Mouse (Mus musculus) heart, embryonic 16.5 days (tissue): ENCODE data around the gene Senp7. TPM values are rescaled to one million over a fixed set of nuclear protein-coding genes. Genes with fewer than 3 reads are reported as not detected.

Experiments
- ATAC-seq: fragments of 200-750 bp; cut with Nextera tagmentation; replicated peaks from 2 replicates; pipeline ENCODE4 v1.8.0; 2017; ENCODE audit warnings: moderate number of reproducible peaks; ENCODE audit not compliant: insufficient read depth, low FRiP score; ENCODE audit errors: extremely low read depth
- H3K27ac ChIP-seq: fragments of 300-500 bp; sonication (generic); 2 replicates; pipeline ENCODE4 v1.5.1; 2014; ENCODE audit warnings: mild to moderate bottlenecking, low read length, control low read depth, moderate library complexity
- H3K27me3 ChIP-seq: fragments of 300-500 bp; sonication (generic); 2 replicates; pipeline ENCODE4 v1.6.1; 2014; ENCODE audit warnings: low read length, mixed read lengths; ENCODE audit not compliant: control insufficient read depth, insufficient read depth
- H3K36me3 ChIP-seq: fragments of 300-500 bp; sonication (generic); 2 replicates; pipeline ENCODE4 v1.6.1; 2014; ENCODE audit not compliant: control insufficient read depth, insufficient read depth
- H3K4me1 ChIP-seq: fragments of 300-500 bp; sonication (generic); 2 replicates; pipeline ENCODE4 v1.6.1; 2014; ENCODE audit warnings: low read length, mixed read lengths; ENCODE audit not compliant: control insufficient read depth, insufficient read depth
- H3K4me2 ChIP-seq: fragments of 300-500 bp; sonication (generic); 2 replicates; pipeline ENCODE4 v1.6.1; 2014; ENCODE audit warnings: low read depth, mild to moderate bottlenecking, control low read depth, low read length
- H3K4me3 ChIP-seq: fragments of 300-500 bp; sonication (generic); 2 replicates; pipeline ENCODE4 v1.5.1; 2014; ENCODE audit warnings: mild to moderate bottlenecking, control low read depth, low read length
- H3K9ac ChIP-seq: fragments of 300-500 bp; sonication (generic); 2 replicates; pipeline ENCODE4 v1.6.1; 2014; ENCODE audit warnings: low read length, control low read depth
- H3K9me3 ChIP-seq: fragments of 300-500 bp; sonication (generic); replicated peaks from 2 replicates; pipeline ENCODE4 v1.6.1; 2016; ENCODE audit warnings: low read length; ENCODE audit not compliant: control insufficient read depth
- WGBS: fragments of 180-500 bp; shearing (Covaris S2); extraction: QIAGEN DNeasy Blood & Tissue Kit; methylation state at CpG from one replicate; pipeline ENCODE4 v1.1.7; 2014; 5-methylcytosine and 5-hydroxymethylcytosine counted together
- polyA plus RNA-seq: library from polyadenylated mRNA; unstranded; fragments of >200 nt; fragmentation: Nextera tagmentation; extraction: Ambion mirVana; gene quantifications from 2 replicates; pipeline ENCODE4 v1.2.1, GENCODE M21; 2015

The Senp7 gene
- polyA plus RNA-seq, 1 experiment from 2014 or later: 16.7 TPM

- Histone ChIP-seq H3K27me3 (no peaks in the 10 kb centered on the region), H3K4me1 (peaks cover 15% of the 10 kb centered on the region), H3K4me2 (peak within 1 kb of the TSS; percentile 93)
Observed at GRCm38 (mm10) chr16:56029661-56030082, 18.5 kb upstream of the Senp7 start, which contains the start of gene Pcnp. Pcnp (minus strand) TSS chr16:56029739.

GRCm38 (mm10) chr16:56034566-56034965 is 13.6 kb upstream of the Senp7 start:
- ATAC-seq: no peak
- Histone ChIP-seq H3K9ac (no peak overlapping the region), H3K36me3 (peaks cover 18% of the 10 kb centered on the region), H3K27ac (no peak overlapping the region), H3K4me2 (no peak overlapping the region), H3K4me3 (no peak overlapping the region), H3K9me3 (no peaks in the 10 kb centered on the region), H3K4me1 (peaks cover 17% of the 10 kb centered on the region), H3K27me3 (no peaks in the 10 kb centered on the region)
- 92% methylated on average over 6 of the region's 6 CpGs for WGBS

More at GRCm38 (mm10) chr16:56029661-56030082, 18.5 kb upstream of the Senp7 start, which contains the start of gene Pcnp:
- peak within 1 kb of the TSS; percentile 97 for H3K4me3 ChIP-seq
- no peaks in the 10 kb centered on the region for H3K9me3 ChIP-seq
- WGBS: 0% methylated on average over 39 of the region's 39 CpGs
- H3K27ac ChIP-seq: peak within 1 kb of the TSS; percentile 93
- H3K36me3 ChIP-seq: peaks cover 21% of the 10 kb centered on the region
- peak; percentile 99 for ATAC-seq
- H3K9ac ChIP-seq: peak within 1 kb of the TSS; percentile 99

GRCm38 (mm10) chr16:56036501-56036900 is 11.6 kb upstream of the Senp7 start:
- H3K9ac ChIP-seq: peak overlapping the region; percentile 98
- H3K4me3 ChIP-seq: peak overlapping the region; percentile 97
- ATAC-seq: no peak
- H3K27ac ChIP-seq: no peak overlapping the region
- H3K36me3 ChIP-seq: peaks cover 18% of the 10 kb centered on the region
- 53% methylated on average over 6 of the region's 6 CpGs for WGBS
- H3K4me1 ChIP-seq: peaks cover 11% of the 10 kb centered on the region
- H3K4me2 ChIP-seq: peak overlapping the region; percentile 86
- no peaks in the 10 kb centered on the region for H3K9me3 ChIP-seq
- no peaks in the 10 kb centered on the region for H3K27me3 ChIP-seq

- Histone ChIP-seq H3K4me1 (peaks cover 11% of the 10 kb centered on the region), H3K9ac (peak within 1 kb of the TSS; percentile 98), H3K4me3 (peak within 1 kb of the TSS; percentile 97), H3K4me2 (peak within 1 kb of the TSS; percentile 86), H3K36me3 (peaks cover 14% of the 10 kb centered on the region), H3K9me3 (no peaks in the 10 kb centered on the region), H3K27ac (peak within 1 kb of the TSS; percentile 91), H3K27me3 (no peaks in the 10 kb centered on the region)
- under 1% methylated on average over 63 of the region's 63 CpGs for WGBS
- ATAC-seq: peak; percentile 99
Observed at GRCm38 (mm10) chr16:56037138-56038010, 10.8 kb upstream of the Senp7 start, which contains the start of gene Trmt10c. Trmt10c (minus strand) TSS chr16:56037819.

GRCm38 (mm10) chr16:56038090-56038489 is 10.0 kb upstream of the Senp7 start:
- peak overlapping the region; percentile 59 for H3K4me2 ChIP-seq
- peaks cover 10% of the 10 kb centered on the region for H3K36me3 ChIP-seq
- ATAC-seq: no peak; the same call in 1 of the 2 replicates
- H3K4me1 ChIP-seq: peaks cover 11% of the 10 kb centered on the region
- no peaks in the 10 kb centered on the region for H3K9me3 ChIP-seq
- H3K27ac ChIP-seq: peak overlapping the region; percentile 91
- H3K9ac ChIP-seq: peak overlapping the region; percentile 98
- peak overlapping the region; percentile 97 for H3K4me3 ChIP-seq
- H3K27me3 ChIP-seq: no peaks in the 10 kb centered on the region
- 26% methylated on average over 8 of the region's 8 CpGs for WGBS

GRCm38 (mm10) chr16:56055911-56056310 is 7.8 kb downstream of the Senp7 start:
- no peaks in the 10 kb centered on the region for H3K4me1 ChIP-seq
- H3K9me3 ChIP-seq: no peaks in the 10 kb centered on the region
- no peak for ATAC-seq
- H3K4me2 ChIP-seq: no peak overlapping the region
- no peaks in the 10 kb centered on the region for H3K36me3 ChIP-seq
- WGBS: 84% methylated on average over 3 of the region's 3 CpGs
- H3K4me3 ChIP-seq: no peak overlapping the region
- H3K27me3 ChIP-seq: no peaks in the 10 kb centered on the region
- H3K9ac ChIP-seq: no peak overlapping the region
- H3K27ac ChIP-seq: no peak overlapping the region

- H3K27me3 ChIP-seq: no peaks in the 10 kb centered on the region
- H3K9me3 ChIP-seq: no peaks in the 10 kb centered on the region
- H3K9ac ChIP-seq: no peak overlapping the region
- ATAC-seq: no peak
- H3K4me3 ChIP-seq: no peak overlapping the region
- no peaks in the 10 kb centered on the region for H3K36me3 ChIP-seq
- WGBS: 72% methylated on average over 7 of the region's 7 CpGs
- no peak overlapping the region for H3K27ac ChIP-seq
- no peaks in the 10 kb centered on the region for H3K4me1 ChIP-seq
- H3K4me2 ChIP-seq: no peak overlapping the region
Observed at GRCm38 (mm10) chr16:56056944-56057590, 8.9 kb downstream of the Senp7 start.

- no peaks in the 10 kb centered on the region for H3K36me3 ChIP-seq
- H3K9me3 ChIP-seq: no peaks in the 10 kb centered on the region
- no peaks in the 10 kb centered on the region for H3K4me1 ChIP-seq
- H3K4me2 ChIP-seq: no peak overlapping the region
- no peak overlapping the region for H3K27ac ChIP-seq
- no peak overlapping the region for H3K9ac ChIP-seq
- H3K4me3 ChIP-seq: no peak overlapping the region
- 77% methylated on average over 10 of the region's 10 CpGs for WGBS
- H3K27me3 ChIP-seq: no peaks in the 10 kb centered on the region
- ATAC-seq: no peak
Observed at GRCm38 (mm10) chr16:56058151-56058550, 10.0 kb downstream of the Senp7 start.
